Mouse (Mus musculus) midbrain, embryonic 10.5 days (tissue): ENCODE measurements around the gene Jade3. TPM values are rescaled to one million over a fixed set of nuclear protein-coding genes. Genes with fewer than 3 reads are reported as not detected.
A peak's percentile ranks its signal among the peaks of the same experiment; 100 is the strongest.
"Not testable (repeated sequence)": the region's sequence is repeated elsewhere in the genome, so short reads cannot be mapped to it uniquely, and the experiment has no call there.

Experiments used
- DNase-seq: peaks from one replicate; pipeline ENCODE4 v3.0.0-alpha.2; 2017; ENCODE audit warnings: low spot score
- H3K27ac ChIP-seq: fragments of 300-500 bp; sonication (generic); replicated peaks from 2 replicates; pipeline ENCODE4 v1.5.1; 2016; ENCODE audit warnings: mild to moderate bottlenecking
- H3K27me3 ChIP-seq: fragments of 300-500 bp; sonication (generic); 2 replicates; pipeline ENCODE4 v1.6.1; 2016; ENCODE audit warnings: low read depth, mild to moderate bottlenecking; ENCODE audit not compliant: poor library complexity, severe bottlenecking
- H3K36me3 ChIP-seq: fragments of 300-500 bp; sonication (generic); 2 replicates; pipeline ENCODE4 v1.6.1; 2016; ENCODE audit warnings: mild to moderate bottlenecking, moderate library complexity
- H3K4me1 ChIP-seq: fragments of 300-500 bp; sonication (generic); 2 replicates; pipeline ENCODE4 v1.6.1; 2016
- H3K4me3 ChIP-seq: fragments of 300-500 bp; sonication (generic); 2 replicates; pipeline ENCODE4 v1.5.1; 2016; ENCODE audit warnings: mild to moderate bottlenecking, moderate library complexity
- H3K9me3 ChIP-seq: fragments of 300-500 bp; sonication (generic); replicated peaks from 2 replicates; pipeline ENCODE4 v1.6.1; 2016; ENCODE audit warnings: mild to moderate bottlenecking
- WGBS: fragments of 180-500 bp; shearing (Covaris S2); methylation state at CpG from one replicate; pipeline ENCODE4 v1.1.7; 2016; 5-methylcytosine and 5-hydroxymethylcytosine counted together
- polyA plus RNA-seq: library from polyadenylated mRNA; unstranded; fragments of >200 nt; fragmentation: Nextera tagmentation; extraction: Ambion mirVana; gene quantifications from 2 replicates; pipeline ENCODE4 v1.2.1, GENCODE M21; 2016

The Jade3 gene
- polyA plus RNA-seq, result 9.2 and 11.1 TPM in 2 replicates

DNA sequence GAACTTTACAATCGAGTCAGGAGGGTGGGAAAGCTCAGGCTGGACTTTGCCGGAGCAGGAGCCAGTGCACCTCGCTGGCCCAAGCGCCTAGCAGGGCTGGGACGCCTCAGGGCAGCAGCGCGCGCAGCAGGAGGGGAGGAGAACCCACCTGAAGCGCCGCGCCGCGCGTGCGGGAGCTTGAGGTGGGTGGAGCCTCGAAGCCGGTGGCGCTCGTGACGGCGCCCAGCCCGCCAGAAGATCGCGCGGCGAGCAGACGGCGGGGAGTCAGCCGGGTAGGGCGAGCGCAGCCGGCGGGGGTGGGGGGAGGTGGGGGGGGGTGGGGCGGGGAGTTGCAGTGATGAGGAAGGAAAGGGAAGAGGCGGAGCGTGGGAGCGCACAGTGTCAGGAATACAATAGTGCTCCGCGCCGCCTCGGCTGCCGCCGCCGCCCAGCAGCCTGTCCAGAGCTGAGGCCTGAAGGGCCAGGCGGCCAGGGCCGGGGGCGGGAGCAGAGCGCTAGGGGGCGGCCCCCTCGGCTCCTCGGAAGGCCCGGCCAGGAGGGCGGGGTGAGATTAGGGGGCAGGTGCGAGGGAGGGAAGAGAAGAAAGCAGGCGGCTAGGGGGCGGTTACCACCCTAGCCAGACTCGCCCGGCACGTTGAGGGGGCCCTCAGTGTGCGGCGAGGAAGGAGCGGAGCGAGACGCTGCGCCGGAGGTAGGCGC, at the start of gene Jade3:
Gene Jade3 (plus strand): TSS at position 549 of the 699 bp plus-strand sequence.
- 20% methylated on average over 54 of the region's 67 CpGs for WGBS
- peak; percentile 83 for DNase-seq
- Histone ChIP-seq H3K27ac (peak within 1 kb of the TSS; percentile 89), H3K4me3 (peak within 1 kb of the TSS; percentile 67), H3K9me3 (peaks cover 12% of the 10 kb centered on the region; the same call in 1 of the 2 replicates), H3K4me1 (peaks cover 7% of the 10 kb centered on the region; the same call in 1 of the 2 replicates), H3K27me3 (no peaks in the 10 kb centered on the region), H3K36me3 (peaks cover 11% of the 10 kb centered on the region)

DNA sequence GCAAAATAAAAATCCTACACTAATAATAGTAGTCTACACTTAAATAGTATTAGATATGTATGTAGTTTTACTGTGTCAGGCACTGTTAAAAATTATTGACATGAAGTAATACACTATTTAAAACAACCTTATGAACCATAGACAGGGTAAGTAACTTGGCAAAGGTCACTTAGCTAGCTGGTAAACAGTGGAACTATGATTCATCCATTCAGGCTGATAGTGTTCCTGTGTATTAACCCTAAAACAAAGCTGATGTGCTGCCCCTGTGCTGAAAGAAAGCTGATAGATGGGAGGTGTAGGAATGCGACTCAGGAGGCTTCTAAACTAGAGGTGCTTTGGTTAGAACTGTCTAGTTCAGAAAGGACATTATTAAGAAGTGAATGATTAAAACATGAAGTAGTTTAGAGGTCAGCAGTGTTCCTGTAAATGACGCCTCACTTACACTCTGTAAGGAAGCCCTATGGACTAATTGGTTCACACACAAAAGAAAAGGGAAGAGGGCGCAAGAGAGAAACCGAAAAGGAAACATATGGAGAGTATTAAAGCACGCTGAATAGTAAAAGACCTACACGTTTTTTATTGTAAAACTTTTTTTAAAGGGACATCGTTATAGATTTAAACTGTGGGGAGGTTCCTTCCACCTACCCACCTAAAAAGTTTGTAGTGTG, 46.0 kb upstream of the Jade3 start:
- Histone ChIP-seq H3K4me3 (no peak overlapping the region), H3K36me3 (peaks cover 18% of the 10 kb centered on the region), H3K27ac (no peak overlapping the region), H3K9me3 (no peaks in the 10 kb centered on the region), H3K27me3 (no peaks in the 10 kb centered on the region), H3K4me1 (no peaks in the 10 kb centered on the region)
- WGBS, result 79% methylated on average over 7 of the region's 7 CpGs
- no peak for DNase-seq

GRCm38 (mm10) chrX:20382260-20382659, 43.2 kb upstream of the Jade3 start:
- H3K9me3 ChIP-seq, result no peaks in the 10 kb centered on the region
- no peaks in the 10 kb centered on the region for H3K27me3 ChIP-seq
- DNase-seq, result no peak
- no peak overlapping the region for H3K27ac ChIP-seq
- H3K36me3 ChIP-seq, result peaks cover 17% of the 10 kb centered on the region
- no peak overlapping the region for H3K4me3 ChIP-seq
- H3K4me1 ChIP-seq, result no peaks in the 10 kb centered on the region
- WGBS, result 88% methylated on average over 6 of the region's 6 CpGs

DNA sequence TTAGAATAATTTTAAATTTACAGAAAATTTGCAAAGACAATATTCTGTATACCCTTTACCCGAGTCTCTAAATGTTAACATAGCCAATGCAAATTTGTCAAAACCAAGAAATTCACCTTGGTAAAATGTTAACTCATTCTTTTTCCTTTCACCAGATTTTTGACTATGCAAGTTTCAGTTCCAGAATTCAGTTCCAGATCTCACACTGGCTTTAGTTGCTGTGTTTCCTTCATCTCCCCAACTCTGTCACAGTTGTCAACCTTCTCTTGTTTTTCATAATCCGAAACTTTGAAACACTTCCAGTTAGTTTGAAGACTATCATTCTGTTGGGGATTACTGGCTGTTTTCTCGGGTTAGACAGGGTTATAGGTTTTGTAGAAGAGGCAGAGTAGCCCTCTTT, 38.5 kb upstream of the Jade3 start:
- WGBS, result 82% methylated on average over 3 of the region's 3 CpGs
- H3K27ac ChIP-seq, result no peak overlapping the region
- peaks cover 13% of the 10 kb centered on the region for H3K36me3 ChIP-seq
- no peaks in the 10 kb centered on the region for H3K27me3 ChIP-seq
- no peaks in the 10 kb centered on the region for H3K4me1 ChIP-seq
- no peak for DNase-seq
- H3K9me3 ChIP-seq, result no peaks in the 10 kb centered on the region
- H3K4me3 ChIP-seq, result no peak overlapping the region

DNA sequence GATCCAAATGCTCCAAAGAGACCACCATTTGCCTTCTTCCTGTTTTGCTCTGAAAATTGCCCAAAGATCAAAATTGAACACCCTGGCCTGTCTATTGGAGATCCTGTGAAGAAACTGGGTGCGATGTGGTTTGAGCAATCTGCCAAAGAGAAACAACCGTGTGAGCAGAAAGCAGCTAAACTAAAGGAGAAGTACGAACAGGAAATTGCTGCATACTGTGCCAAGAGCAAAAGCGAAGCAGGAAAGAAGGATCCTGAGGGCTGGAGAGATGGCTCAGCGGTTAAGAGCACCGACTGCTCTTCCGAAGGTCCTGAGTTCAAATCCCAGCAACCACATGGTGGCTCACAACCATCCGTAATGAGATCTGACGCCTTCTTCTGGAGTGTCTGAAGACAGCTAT, 33.5 kb upstream of the Jade3 start:
- not testable (repeated sequence) for H3K27me3 ChIP-seq, H3K27ac ChIP-seq, H3K4me3 ChIP-seq, DNase-seq, H3K36me3 ChIP-seq, H3K9me3 ChIP-seq, H3K4me1 ChIP-seq
- WGBS, result 92% methylated on average over 9 of the region's 9 CpGs

DNA sequence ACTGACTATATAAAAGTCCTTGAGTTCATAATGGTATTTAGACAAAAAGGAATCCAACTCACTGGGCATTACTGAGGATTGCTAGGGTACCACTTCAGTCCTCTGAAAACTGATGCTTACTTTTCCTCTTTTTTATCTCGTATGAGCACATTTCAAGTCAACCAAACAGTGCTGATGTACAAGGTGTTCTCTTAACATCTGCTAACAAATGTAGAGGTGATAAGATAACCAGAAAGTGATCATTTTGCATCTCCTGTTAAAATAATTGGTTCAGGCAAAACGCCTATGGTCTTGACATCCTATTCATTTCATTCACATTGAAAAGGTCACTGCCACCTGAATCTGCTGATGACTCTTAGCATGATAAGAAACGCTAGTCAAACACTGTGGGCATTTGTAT, 32.5 kb upstream of the Jade3 start:
- DNase-seq, result no peak
- no peaks in the 10 kb centered on the region for H3K9me3 ChIP-seq
- WGBS, result 81% methylated on average over 3 of the region's 3 CpGs
- no peak overlapping the region for H3K27ac ChIP-seq
- no peak overlapping the region for H3K4me3 ChIP-seq
- H3K36me3 ChIP-seq, result peaks cover 8% of the 10 kb centered on the region; the same call in 1 of the 2 replicates
- H3K27me3 ChIP-seq, result no peaks in the 10 kb centered on the region
- no peaks in the 10 kb centered on the region for H3K4me1 ChIP-seq

GRCm38 (mm10) chrX:20404068-20404467, 21.4 kb upstream of the Jade3 start:
- H3K4me1 ChIP-seq, result no peaks in the 10 kb centered on the region
- H3K27me3 ChIP-seq, result no peaks in the 10 kb centered on the region
- DNase-seq, result no peak
- no peak overlapping the region for H3K4me3 ChIP-seq
- 79% methylated on average over 4 of the region's 4 CpGs for WGBS
- H3K36me3 ChIP-seq, result 0 out of 2 replicates have a peak, but pooled peaks cover 4% of the 10 kb centered on the region
- H3K9me3 ChIP-seq, result no peaks in the 10 kb centered on the region
- H3K27ac ChIP-seq, result no peak overlapping the region

GRCm38 (mm10) chrX:20406909-20407308, 18.6 kb upstream of the Jade3 start:
- 94% methylated on average over 2 of the region's 2 CpGs for WGBS
- Histone ChIP-seq H3K4me3 (no peak overlapping the region), H3K27ac (no peak overlapping the region), H3K27me3 (no peaks in the 10 kb centered on the region), H3K9me3 (no peaks in the 10 kb centered on the region), H3K4me1 (no peaks in the 10 kb centered on the region), H3K36me3 (0 out of 2 replicates have a peak, but pooled peaks cover 4% of the 10 kb centered on the region)
- DNase-seq, result no peak

DNA sequence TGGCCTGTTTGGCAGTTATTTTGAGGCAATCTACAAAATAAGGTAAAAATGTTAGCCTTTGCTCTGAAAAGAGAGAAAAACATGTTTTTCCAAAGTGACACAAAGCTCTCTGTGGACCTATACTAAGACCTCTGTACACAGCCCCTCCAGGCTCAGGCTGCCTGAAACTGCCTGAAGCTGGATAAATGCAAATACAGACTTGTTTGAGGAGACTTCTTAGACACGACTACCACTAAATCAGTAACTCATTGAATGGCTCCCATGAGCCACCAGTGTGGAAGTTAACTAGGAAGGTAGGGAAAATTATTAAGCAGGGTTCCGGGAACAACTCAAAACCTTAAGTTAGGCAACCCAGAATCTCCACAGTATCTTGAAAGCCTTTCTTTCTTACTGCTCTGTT, 17.8 kb upstream of the Jade3 start:
- H3K4me1 ChIP-seq, result no peaks in the 10 kb centered on the region
- H3K27me3 ChIP-seq, result no peaks in the 10 kb centered on the region
- no peak overlapping the region for H3K4me3 ChIP-seq
- H3K27ac ChIP-seq, result no peak overlapping the region
- no peaks in the 10 kb centered on the region for H3K9me3 ChIP-seq
- H3K36me3 ChIP-seq, result 0 out of 2 replicates have a peak, but pooled peaks cover 4% of the 10 kb centered on the region
- no peak for DNase-seq
- 80% methylated on average over 2 of the region's 2 CpGs for WGBS

DNA sequence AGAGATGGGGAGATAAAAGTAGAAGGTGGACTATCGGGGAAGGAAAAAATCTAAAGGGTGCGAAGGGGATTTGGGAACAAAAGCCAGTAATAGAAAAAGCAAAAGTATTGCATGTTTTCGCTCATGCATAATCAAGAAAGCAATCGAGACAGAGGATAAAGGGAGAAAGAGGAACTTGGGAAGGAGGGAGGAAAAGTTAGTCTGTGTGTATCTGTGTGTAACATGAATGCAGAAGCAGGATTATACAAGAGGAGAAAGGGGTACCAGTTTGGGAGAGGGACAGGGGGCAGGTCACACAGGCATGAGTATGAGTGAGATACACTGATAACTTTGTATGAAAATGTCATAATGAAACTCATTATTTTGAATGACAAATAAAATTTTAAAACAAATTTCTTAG, 14.1 kb upstream of the Jade3 start:
- no peaks in the 10 kb centered on the region for H3K4me1 ChIP-seq

DNA sequence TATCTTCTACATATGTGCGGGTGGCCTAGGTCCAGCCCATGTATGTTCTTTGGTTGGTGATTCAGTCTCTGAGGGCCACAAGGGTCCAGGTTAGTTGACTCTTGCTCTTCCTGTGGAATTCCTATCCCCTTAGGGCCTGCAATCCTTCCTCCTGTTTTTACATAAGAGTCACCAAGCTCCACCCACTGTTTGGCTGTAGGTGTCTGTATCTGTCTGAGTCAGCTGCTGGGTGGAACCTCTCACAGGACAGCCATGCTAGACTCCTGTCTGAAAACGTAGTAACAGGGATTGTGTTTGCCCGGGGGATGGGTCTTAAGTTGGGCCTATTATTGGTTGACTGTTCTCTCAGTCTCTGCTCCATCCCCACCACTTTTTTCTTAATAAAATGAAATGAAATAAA, 13.3 kb upstream of the Jade3 start:
- Histone ChIP-seq H3K4me1 (no peaks in the 10 kb centered on the region), H3K9me3 (no peaks in the 10 kb centered on the region), H3K27ac (no peak overlapping the region), H3K27me3 (no peaks in the 10 kb centered on the region), H3K4me3 (no peak overlapping the region), H3K36me3 (no peaks in the 10 kb centered on the region)
- whole genome bisulfite sequencing, result 75% methylated on average over 3 of the region's 3 CpGs
- DNase-seq, result no peak

More for the DNA sequence above, 14.1 kb upstream of the Jade3 start:
- WGBS, result 87% methylated on average over 4 of the region's 4 CpGs
- Histone ChIP-seq H3K36me3 (0 out of 2 replicates have a peak, but pooled peaks cover under 1% of the 10 kb centered on the region), H3K27me3 (no peaks in the 10 kb centered on the region), H3K9me3 (no peaks in the 10 kb centered on the region), H3K4me3 (no peak overlapping the region), H3K27ac (no peak overlapping the region)
- no peak for DNase-seq

DNA sequence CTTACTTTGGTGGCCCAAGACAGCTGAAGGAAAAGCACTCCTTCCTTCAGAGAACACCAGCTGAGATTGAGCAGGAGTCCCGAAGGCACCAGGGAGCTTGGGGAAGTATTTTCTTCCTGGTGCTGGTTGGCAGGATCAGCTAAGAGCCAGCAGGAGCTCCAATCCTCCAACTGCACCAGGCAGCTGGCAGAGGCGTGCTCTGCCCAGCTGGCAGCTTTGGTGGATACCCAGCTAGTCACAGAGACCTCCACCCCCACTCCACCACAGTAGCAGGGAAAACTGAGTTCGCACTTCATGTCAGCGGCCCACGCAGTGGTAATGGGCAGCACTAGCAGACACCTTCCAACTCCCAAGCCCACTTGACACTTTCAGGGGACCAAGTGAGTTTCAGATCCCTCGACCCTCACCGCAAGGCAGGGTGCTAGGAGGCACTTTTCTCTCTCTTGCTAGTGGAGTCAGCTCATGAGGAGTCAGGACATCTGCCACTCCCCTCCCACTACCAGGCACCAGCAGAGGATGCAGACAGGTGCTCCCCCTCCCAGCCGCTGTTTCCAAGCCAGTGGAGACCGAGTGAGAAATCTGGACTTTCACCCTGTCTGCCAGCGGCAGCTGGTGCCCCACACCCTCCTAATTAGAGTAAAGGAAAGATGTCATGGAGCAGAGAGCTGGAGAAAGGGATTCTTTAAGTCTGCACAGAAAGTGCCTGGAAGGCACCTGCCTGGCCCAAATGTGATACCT, 10.4 kb upstream of the Jade3 start:
- no peaks in the 10 kb centered on the region for H3K36me3 ChIP-seq
- no peak overlapping the region for H3K4me3 ChIP-seq
- H3K27me3 ChIP-seq, result no peaks in the 10 kb centered on the region
- no peak for DNase-seq
- WGBS, result 53% methylated on average over 10 of the region's 10 CpGs
- H3K27ac ChIP-seq, result no peak overlapping the region
- no peaks in the 10 kb centered on the region for H3K9me3 ChIP-seq
- no peaks in the 10 kb centered on the region for H3K4me1 ChIP-seq

DNA sequence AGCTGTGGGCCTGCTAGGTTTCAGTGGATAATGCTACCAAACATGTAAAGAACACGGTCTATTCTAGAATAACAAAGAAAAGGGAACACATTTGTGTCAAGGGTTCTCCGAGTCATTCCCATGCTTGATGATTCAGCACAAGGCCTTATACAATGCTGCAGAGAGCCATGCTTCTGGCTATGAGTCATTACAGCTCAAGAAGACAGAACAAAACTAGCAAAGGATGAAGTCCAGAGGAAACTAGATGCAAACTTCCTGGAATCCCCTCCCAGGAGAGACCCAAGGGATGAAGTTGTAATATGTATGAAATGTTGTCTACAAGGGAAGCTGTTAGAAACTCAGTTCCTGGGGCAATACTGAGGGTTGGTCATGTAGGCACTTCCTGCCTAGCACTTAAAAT, 7.0 kb upstream of the Jade3 start:
- H3K27me3 ChIP-seq, result no peaks in the 10 kb centered on the region
- H3K4me1 ChIP-seq, result no peaks in the 10 kb centered on the region
- no peak overlapping the region for H3K4me3 ChIP-seq
- no peak overlapping the region for H3K27ac ChIP-seq
- no peaks in the 10 kb centered on the region for H3K9me3 ChIP-seq
- H3K36me3 ChIP-seq, result no peaks in the 10 kb centered on the region
- WGBS, result 90% methylated on average over 2 of the region's 2 CpGs
- DNase-seq, result no peak
